Mouse (Mus musculus): ENCODE results near the gene Ccnyl1.

DNA sequence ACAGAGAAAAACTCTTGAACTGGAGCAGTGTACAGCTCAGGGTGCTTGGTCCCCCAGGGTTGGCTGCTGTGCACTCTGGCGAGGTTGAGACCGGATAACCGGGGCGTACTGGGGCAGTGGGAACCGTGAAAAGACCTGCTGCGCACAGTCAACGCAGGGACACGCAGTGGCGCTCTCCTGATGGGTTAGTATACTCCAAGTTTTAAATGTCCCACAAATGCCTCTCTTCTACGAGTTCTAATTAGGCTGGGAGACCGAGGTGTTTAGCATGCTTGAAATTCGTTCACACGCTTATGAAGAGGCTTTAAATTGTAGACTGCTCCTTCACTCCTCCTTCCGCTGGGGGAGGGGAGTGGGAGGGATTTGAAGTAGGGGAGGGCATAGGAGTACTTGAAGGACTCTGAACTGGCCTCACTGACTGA lies 48.4 kb downstream of the Ccnyl1 start:
- TF ChIP-seq CTCF (IDR thresholded peaks at IDR 0.05; ENCODE audit: low read depth, low read length) (no peak), POLR2A (IDR thresholded peaks at IDR 0.05; ENCODE audit: insufficient read depth, low read length) (no peak)

All from ES-Bruce4 (cell line).